Mouse (Mus musculus): ENCODE data around the gene Gm11627. TPM values are rescaled to one million over a fixed set of nuclear protein-coding genes. Genes with fewer than 3 reads are reported as not detected.
"Not testable (repeated sequence)": the region's sequence is repeated elsewhere in the genome, so short reads cannot be mapped to it uniquely, and the experiment has no call there.

Gm11627 gene
- polyA plus RNA-seq, 1 experiment from 2014 or later, result 8.7 TPM

GRCm38 (mm10) chr11:102555400-102556030 is 23.7 kb downstream of the Gm11627 start:
- peaks cover 44% of the 10 kb centered on the region for H3K4me1 ChIP-seq (replicated peaks)
- H3K9ac ChIP-seq, result peak overlapping the region; percentile 99
- H3K4me3 ChIP-seq, result peak overlapping the region; percentile 99
- no peaks in the 10 kb centered on the region for H3K27me3 ChIP-seq
- under 1% methylated on average over 38 of the region's 39 CpGs for WGBS
- peak overlapping the region; percentile 72 for H3K4me2 ChIP-seq
- H3K9me3 ChIP-seq, result no peaks in the 10 kb centered on the region
- H3K27ac ChIP-seq (replicated peaks), result peak overlapping the region; percentile 99
- H3K36me3 ChIP-seq, result no peaks in the 10 kb centered on the region
- peak; percentile 66 for ATAC-seq (ENCODE audit: low read depth)

- Histone ChIP-seq H3K36me3 (peaks cover 4% of the 10 kb centered on the region; the same call in 1 of the 2 replicates), H3K27ac (replicated peaks) (no peak overlapping the region), H3K9ac (no peak overlapping the region), H3K4me1 (replicated peaks) (peaks cover 44% of the 10 kb centered on the region), H3K4me3 (no peak overlapping the region), H3K4me2 (no peak overlapping the region), H3K9me3 (no peaks in the 10 kb centered on the region), H3K27me3 (no peaks in the 10 kb centered on the region)
- WGBS, result 95% methylated on average over 3 of the region's 3 CpGs
- no peak for ATAC-seq (ENCODE audit: low read depth)
Observed at GRCm38 (mm10) chr11:102552051-102552450, 27.2 kb downstream of the Gm11627 start.

GRCm38 (mm10) chr11:102551176-102551575 is 28.1 kb downstream of the Gm11627 start:
- Histone ChIP-seq H3K4me2 (no peak overlapping the region), H3K36me3 (peaks cover 4% of the 10 kb centered on the region; the same call in 1 of the 2 replicates), H3K4me1 (replicated peaks) (peaks cover 39% of the 10 kb centered on the region), H3K27ac (replicated peaks) (no peak overlapping the region), H3K9ac (no peak overlapping the region), H3K9me3 (no peaks in the 10 kb centered on the region), H3K27me3 (no peaks in the 10 kb centered on the region), H3K4me3 (no peak overlapping the region)
- ATAC-seq (ENCODE audit: low read depth), result no peak

- 92% methylated on average over 5 of the region's 5 CpGs for WGBS
- ATAC-seq (ENCODE audit: low read depth), result no peak
Observed at GRCm38 (mm10) chr11:102541471-102541870, 37.8 kb downstream of the Gm11627 start.

GRCm38 (mm10) chr11:102540286-102540685 is 39.0 kb downstream of the Gm11627 start:
- not testable (repeated sequence) for H3K4me1 ChIP-seq (replicated peaks); H3K27ac ChIP-seq (replicated peaks); H3K9me3 ChIP-seq; H3K4me2 ChIP-seq; ATAC-seq (ENCODE audit: low read depth); H3K27me3 ChIP-seq; H3K4me3 ChIP-seq; H3K9ac ChIP-seq
- H3K36me3 ChIP-seq, result peaks cover 21% of the 10 kb centered on the region; the same call in 1 of the 2 replicates

More at GRCm38 (mm10) chr11:102541471-102541870, 37.8 kb downstream of the Gm11627 start:
- Histone ChIP-seq H3K36me3 (peaks cover 21% of the 10 kb centered on the region; the same call in 1 of the 2 replicates), H3K4me2 (no peak overlapping the region), H3K4me1 (replicated peaks) (peaks cover 4% of the 10 kb centered on the region; the same call in 1 of the 2 replicates), H3K9ac (no peak overlapping the region), H3K27ac (replicated peaks) (no peak overlapping the region), H3K9me3 (no peaks in the 10 kb centered on the region), H3K27me3 (no peaks in the 10 kb centered on the region), H3K4me3 (no peak overlapping the region)

GRCm38 (mm10) chr11:102539690-102540089 is 39.6 kb downstream of the Gm11627 start:
- Histone ChIP-seq H3K9me3 (no peaks in the 10 kb centered on the region), H3K27ac (replicated peaks) (no peak overlapping the region), H3K4me1 (replicated peaks) (peaks cover 4% of the 10 kb centered on the region; the same call in 1 of the 2 replicates), H3K27me3 (no peaks in the 10 kb centered on the region), H3K36me3 (peaks cover 21% of the 10 kb centered on the region; the same call in 1 of the 2 replicates), H3K4me3 (no peak overlapping the region), H3K9ac (no peak overlapping the region), H3K4me2 (no peak overlapping the region)
- no peak for ATAC-seq (ENCODE audit: low read depth)
- WGBS, result 69% methylated on average over 1 of the region's 1 CpGs

- H3K4me2 ChIP-seq, result no peak overlapping the region
- 63% methylated on average over 3 of the region's 3 CpGs for whole genome bisulfite sequencing
- H3K4me1 ChIP-seq (replicated peaks), result 0 out of 2 replicates have a peak, but pooled peaks cover 4% of the 10 kb centered on the region
- H3K27me3 ChIP-seq, result no peaks in the 10 kb centered on the region
- peaks cover 15% of the 10 kb centered on the region; the same call in 1 of the 2 replicates for H3K36me3 ChIP-seq
- no peak overlapping the region for H3K4me3 ChIP-seq
- no peak overlapping the region for H3K9ac ChIP-seq
- H3K9me3 ChIP-seq, result no peaks in the 10 kb centered on the region
- no peak overlapping the region for H3K27ac ChIP-seq (replicated peaks)
- ATAC-seq (ENCODE audit: low read depth), result no peak
Observed at GRCm38 (mm10) chr11:102536210-102536609, 43.1 kb downstream of the Gm11627 start.

- 0 out of 2 replicates have a peak, but pooled peaks cover 6% of the 10 kb centered on the region for H3K4me1 ChIP-seq (replicated peaks)
- no peak overlapping the region for H3K4me3 ChIP-seq
- ATAC-seq (ENCODE audit: low read depth), result no peak
- no peak overlapping the region for H3K27ac ChIP-seq (replicated peaks)
- H3K36me3 ChIP-seq, result peaks cover 14% of the 10 kb centered on the region; the same call in 1 of the 2 replicates
- H3K4me2 ChIP-seq, result no peak overlapping the region
- WGBS, result 93% methylated on average over 2 of the region's 2 CpGs
- H3K9ac ChIP-seq, result no peak overlapping the region
- no peaks in the 10 kb centered on the region for H3K9me3 ChIP-seq
- no peaks in the 10 kb centered on the region for H3K27me3 ChIP-seq
Observed at GRCm38 (mm10) chr11:102534078-102534477, 45.2 kb downstream of the Gm11627 start.

GRCm38 (mm10) chr11:102531425-102531824 is 47.8 kb downstream of the Gm11627 start:
- peaks cover 10% of the 10 kb centered on the region; the same call in 1 of the 2 replicates for H3K4me1 ChIP-seq (replicated peaks)
- no peak overlapping the region for H3K27ac ChIP-seq (replicated peaks)
- WGBS, result 31% methylated on average over 5 of the region's 5 CpGs
- H3K9ac ChIP-seq, result no peak overlapping the region
- no peak overlapping the region for H3K4me3 ChIP-seq
- H3K4me2 ChIP-seq, result no peak overlapping the region
- H3K9me3 ChIP-seq, result no peaks in the 10 kb centered on the region
- no peaks in the 10 kb centered on the region for H3K27me3 ChIP-seq
- no peak for ATAC-seq (ENCODE audit: low read depth)
- H3K36me3 ChIP-seq, result peaks cover 5% of the 10 kb centered on the region; the same call in 1 of the 2 replicates

Other genes starting within 250 kb of the Gm11627 start
- 4.2 and 4.9 TPM in 2 replicates for gene Slc4a1, start 213.3 kb downstream of the Gm11627 start, polyA plus RNA-seq (2015; fragmentation: Nextera tagmentation; extraction: Ambion mirVana)
- gene Rundc3a, start 186.1 kb downstream of the Gm11627 start, polyA plus RNA-seq (2015; fragmentation: Nextera tagmentation; extraction: Ambion mirVana), result 156 and 161 TPM in 2 replicates
- gene Slc25a39, start 171.5 kb downstream of the Gm11627 start, polyA plus RNA-seq (2015; fragmentation: Nextera tagmentation; extraction: Ambion mirVana), result 154 TPM in 2 replicates
- gene Grn, start 149.1 kb downstream of the Gm11627 start, polyA plus RNA-seq (2015; fragmentation: Nextera tagmentation; extraction: Ambion mirVana), result 83.3 and 88.6 TPM in 2 replicates
- 20.3 and 21.6 TPM in 2 replicates for gene Fam171a2, start 131.8 kb downstream of the Gm11627 start, polyA plus RNA-seq (2015; fragmentation: Nextera tagmentation; extraction: Ambion mirVana)
- 5.7 and 6.2 TPM in 2 replicates for gene Itga2b, start 109.3 kb downstream of the Gm11627 start, polyA plus RNA-seq (2015; fragmentation: Nextera tagmentation; extraction: Ambion mirVana)
- gene Gpatch8, start 23.1 kb downstream of the Gm11627 start, polyA plus RNA-seq (2015; fragmentation: Nextera tagmentation; extraction: Ambion mirVana), result 77.5 and 83.8 TPM in 2 replicates
- gene Fzd2, start 24.9 kb upstream of the Gm11627 start, polyA plus RNA-seq (2015; fragmentation: Nextera tagmentation; extraction: Ambion mirVana), result 14.8 and 21.1 TPM in 2 replicates
- gene Meioc, start 84.3 kb upstream of the Gm11627 start, polyA plus RNA-seq (2015; fragmentation: Nextera tagmentation; extraction: Ambion mirVana), result 0.15 and 0.25 TPM in 2 replicates
- 33.4 and 43.0 TPM in 2 replicates for gene Ccdc43, start 118.3 kb upstream of the Gm11627 start, polyA plus RNA-seq (2015; fragmentation: Nextera tagmentation; extraction: Ambion mirVana)
- gene Adam11, start 182.0 kb upstream of the Gm11627 start, polyA plus RNA-seq (2015; fragmentation: Nextera tagmentation; extraction: Ambion mirVana), result 40.1 and 47.0 TPM in 2 replicates
- 38.2 and 40.5 TPM in 2 replicates for gene Gjc1, start 240.2 kb upstream of the Gm11627 start, polyA plus RNA-seq (2015; fragmentation: Nextera tagmentation; extraction: Ambion mirVana)